Mouse (Mus musculus): Measurements from ENCODE around the gene Zfp605.
A peak's percentile ranks its signal among the peaks of the same experiment; 100 is the strongest.
"Not testable (repeated sequence)": the region's sequence is repeated elsewhere in the genome, so short reads cannot be mapped to it uniquely, and the experiment has no call there.

The Zfp605 gene

DNA sequence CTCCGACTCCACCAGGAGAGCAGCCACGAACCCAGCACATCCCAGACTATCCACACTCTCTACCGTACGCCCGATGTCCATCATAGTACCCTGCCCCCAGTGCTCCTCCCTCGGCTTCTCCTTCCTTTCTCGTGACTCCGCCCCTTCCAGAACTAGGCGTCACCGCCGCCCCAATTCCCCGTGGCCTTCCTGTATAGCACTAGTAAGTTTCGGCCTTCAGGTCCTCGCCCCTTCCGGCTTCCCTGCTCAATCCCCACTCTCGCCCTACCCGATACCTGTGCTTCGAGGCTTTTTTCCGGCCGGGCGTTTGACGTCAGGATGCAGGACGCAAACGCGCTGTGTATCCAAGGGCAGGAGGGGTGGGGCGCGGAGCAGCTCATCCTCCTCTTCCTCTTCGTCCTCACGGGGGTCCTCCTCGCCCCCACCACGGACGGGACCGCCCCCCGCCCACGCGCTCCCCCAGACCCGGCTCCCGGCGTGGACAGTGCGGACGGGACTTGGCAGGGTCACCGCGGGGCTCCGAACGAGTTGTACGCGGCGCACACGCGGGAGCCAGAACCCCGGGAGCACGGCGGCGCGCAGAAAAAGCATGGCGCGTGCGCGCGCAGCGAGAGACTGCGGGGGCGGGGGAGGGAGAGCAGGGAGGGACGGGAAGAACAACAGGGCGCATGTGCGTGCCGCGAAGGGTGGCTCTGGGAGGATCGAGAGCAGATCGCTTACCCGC is 2.1 kb upstream of the Zfp605 start, which contains the start of gene Gtpbp6:
Gene Gtpbp6, minus strand, starts transcription at position 617 of the 724 bp plus-strand sequence.
- DNase-seq (ENCODE audit: low spot score in 2 of 2), result peak; percentile 93 to 95

- DNase-seq (ENCODE audit: low spot score in 2 of 2), result no peak
These were observed 1.6 kb upstream of the Zfp605 start for GRCm38 (mm10) chr5:110108305-110108628.

- not testable (repeated sequence) for DNase-seq (ENCODE audit: low spot score in 2 of 2)
These were observed 12.5 kb downstream of the Zfp605 start for GRCm38 (mm10) chr5:110122380-110122779.

GRCm38 (mm10) chr5:110135293-110136086 is 25.6 kb downstream of the Zfp605 start, which contains the start of gene Chfr:
Chfr (plus strand) TSS chr5:110135842.
- peak; percentile 97 to 100 for DNase-seq (ENCODE audit: low spot score in 2 of 2)

DNA sequence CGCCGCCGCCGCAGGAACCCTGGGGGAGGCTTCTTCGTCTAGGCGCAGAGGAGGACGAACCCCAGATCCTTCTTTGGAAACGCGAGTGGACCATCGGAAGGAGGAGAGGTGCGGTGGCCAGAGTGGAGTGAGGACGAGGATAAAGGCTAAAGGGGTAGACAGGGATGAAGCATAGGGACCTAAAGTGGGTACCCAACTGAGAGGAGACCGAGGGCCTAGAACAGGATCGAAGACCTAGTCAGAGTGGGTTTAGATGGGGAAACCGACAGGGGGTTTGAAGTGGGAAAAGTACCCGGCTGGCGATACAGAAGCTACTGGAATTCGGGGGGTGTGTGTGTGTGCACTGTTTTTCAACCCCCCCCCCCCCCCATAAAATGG is 26.2 kb downstream of the Zfp605 start:
- DNase-seq (ENCODE audit: low spot score in 2 of 2), result no peak

DNA sequence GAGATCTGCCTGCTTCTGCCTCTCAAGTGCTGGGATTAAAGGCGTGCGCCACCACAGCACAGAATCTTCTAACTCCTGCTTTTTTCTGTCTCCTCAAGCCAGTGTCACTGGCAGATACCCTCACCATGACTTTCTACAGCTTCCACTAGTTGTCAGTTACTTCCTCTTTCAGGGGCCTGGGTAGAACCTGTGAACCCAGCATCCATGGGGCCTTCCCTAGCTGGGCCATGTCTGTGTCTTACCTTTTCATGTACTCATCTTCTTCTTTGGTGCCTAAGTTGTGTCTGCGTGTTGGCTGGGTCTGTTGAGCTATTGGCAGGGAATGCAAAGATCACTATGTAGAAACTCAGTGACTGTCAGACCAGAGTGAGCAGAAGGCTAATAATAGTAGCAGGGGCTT is 27.9 kb downstream of the Zfp605 start:
- no peak for DNase-seq (ENCODE audit: low spot score in 2 of 2)

DNA sequence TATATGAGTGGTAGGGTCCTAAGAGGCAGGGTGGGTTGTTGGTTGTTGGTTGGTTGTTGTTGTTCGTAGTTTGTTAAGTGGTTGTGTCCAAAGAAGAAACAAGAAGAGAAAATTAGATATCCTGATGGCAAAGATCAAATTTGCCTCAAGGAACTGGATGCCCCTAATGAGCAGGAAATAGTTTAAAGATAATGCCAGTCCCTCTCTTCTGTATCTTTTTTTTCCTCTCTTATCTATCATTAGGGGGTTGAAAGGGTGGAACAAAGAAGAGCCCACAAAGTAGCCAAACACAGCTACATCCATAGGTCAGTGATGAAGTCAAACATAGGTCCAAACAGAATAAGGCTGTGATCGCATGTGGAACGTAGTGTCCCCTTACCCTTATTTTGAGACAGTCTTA is 29.4 kb downstream of the Zfp605 start:
- no peak for DNase-seq (ENCODE audit: low spot score in 2 of 2)

- no peak for DNase-seq (ENCODE audit: low spot score in 2 of 2)
These were observed 30.5 kb downstream of the Zfp605 start for GRCm38 (mm10) chr5:110140424-110140823.

DNA sequence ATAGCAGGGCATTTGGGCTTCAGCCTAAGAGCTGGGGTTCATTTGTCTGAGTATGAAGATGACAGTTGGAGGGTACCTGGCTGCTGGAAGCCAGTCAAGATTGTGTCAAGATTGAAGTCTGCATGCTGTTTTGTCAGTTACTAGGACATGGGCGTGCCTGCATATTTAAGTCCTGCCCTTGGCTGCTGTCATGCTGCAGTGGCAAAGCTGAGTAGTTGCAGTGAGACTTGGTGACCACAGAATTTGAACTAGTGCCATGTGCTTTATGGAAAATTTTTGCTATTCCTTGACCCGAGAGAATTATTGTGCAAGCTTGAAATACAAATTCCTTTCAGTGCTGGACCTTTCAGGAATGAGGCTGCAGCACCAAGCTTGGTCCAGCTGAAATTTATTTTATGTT is 32.4 kb downstream of the Zfp605 start:
- DNase-seq (ENCODE audit: low spot score in 2 of 2), result no peak

DNA sequence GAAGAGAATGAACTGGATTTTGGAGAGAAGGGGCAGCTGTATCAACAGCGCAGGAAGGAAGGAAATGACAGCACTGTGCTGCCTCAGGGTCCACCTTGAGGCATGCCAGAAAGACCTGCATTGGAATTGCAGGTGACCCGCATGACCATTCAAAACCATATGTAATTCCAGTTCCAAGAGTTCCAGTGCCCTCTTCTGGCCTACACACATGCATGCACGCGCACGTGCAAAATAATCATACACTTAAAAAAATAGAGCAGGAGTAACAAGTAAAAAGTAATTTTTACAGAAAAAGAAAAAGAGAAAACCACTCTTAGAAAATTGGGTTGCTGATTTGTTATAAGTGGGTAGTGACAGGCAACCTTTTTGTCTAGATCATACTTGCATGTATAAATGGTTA is 33.1 kb downstream of the Zfp605 start:
- DNase-seq (ENCODE audit: low spot score in 2 of 2), result no peak

GRCm38 (mm10) chr5:110169374-110169773 is 59.5 kb downstream of the Zfp605 start:
- DNase-seq (ENCODE audit: low spot score in 2 of 2), result no peak

DNA sequence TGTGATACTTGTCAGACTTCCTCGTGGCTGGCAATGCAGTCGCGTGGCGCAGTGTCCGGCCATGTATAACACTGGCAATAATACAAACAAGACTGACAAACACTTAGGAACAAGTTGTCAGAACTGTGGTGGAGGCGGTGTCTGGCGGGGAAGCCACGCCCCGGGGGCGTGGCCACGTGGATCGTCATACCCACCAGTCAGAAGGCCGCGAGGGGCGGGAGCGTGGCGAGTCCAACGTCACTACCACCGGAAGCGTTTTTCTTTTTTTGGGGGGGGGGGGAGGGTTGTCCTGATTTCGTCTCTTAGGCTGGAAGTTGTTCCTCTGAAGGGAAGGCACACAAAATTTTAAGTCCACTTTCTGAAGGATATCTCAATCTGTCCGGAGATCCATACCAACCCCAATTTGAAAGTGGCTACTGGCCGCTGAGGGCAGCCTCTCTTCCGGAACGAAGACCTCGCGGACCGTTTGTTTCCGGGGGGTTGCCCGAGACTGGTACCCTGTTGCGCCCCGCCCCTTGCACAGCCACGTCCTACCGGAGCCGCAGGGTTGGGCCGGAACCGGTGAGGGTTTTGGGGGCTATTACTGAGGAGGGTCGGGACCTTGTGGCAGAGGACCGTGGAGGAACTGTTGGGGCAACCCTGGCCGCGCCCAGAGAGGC is 66.6 kb downstream of the Zfp605 start, which contains the start of gene Golga3:
Gene Golga3, plus strand, starts transcription at position 340 of the 659 bp plus-strand sequence.
- peak; percentile 73 to 90 for DNase-seq (ENCODE audit: low spot score in 2 of 2)

DNA sequence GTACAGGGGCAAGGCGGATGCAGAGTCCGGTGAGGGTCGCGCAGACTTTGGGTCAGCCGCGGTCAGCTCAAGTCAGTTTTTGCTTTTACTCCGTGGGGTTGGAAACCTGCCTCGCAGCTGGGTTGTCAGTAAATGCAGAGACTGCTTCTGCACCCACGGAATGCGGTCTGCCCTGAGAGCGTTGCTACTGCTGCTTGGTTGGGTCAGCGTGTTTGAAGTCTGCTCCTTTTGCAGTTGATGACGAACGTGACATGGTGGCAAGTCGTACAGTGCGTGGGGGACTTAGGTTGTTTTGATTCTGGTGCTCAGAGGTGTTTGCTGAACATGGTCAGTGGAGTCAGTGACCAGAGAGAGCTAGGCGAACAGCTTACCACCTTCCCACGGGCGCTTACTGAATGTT is 67.1 kb downstream of the Zfp605 start:
- DNase-seq (ENCODE audit: low spot score in 2 of 2), result no peak

GRCm38 (mm10) chr5:110178628-110179027 is 68.7 kb downstream of the Zfp605 start:
- no peak for DNase-seq (ENCODE audit: low spot score in 2 of 2)

Measured in left cerebral cortex, adult 9 months (tissue).